Mouse (Mus musculus) right cerebral cortex, adult 2 months (tissue): ENCODE data around the gene Tex52.

ENCODE experiments used
- DNase-seq, 2 experiments: peaks; one replicate each; pipeline ENCODE4 v3.0.0; 2021 to 2022; ENCODE audit warnings: low spot score in 2 of 2

The Tex52 gene

GRCm38 (mm10) chr6:128375192-128375591, at the start of gene Tex52, which contains the start of gene Gm44596:
Gene Tex52, plus strand, starts transcription at chr6:128375456.
Gene Gm44596, plus strand, starts transcription at chr6:128375503.
- DNase-seq, result peak; percentile 40 to 43

- DNase-seq, result peak; percentile 72 to 83
Measured at GRCm38 (mm10) chr6:128334397-128335124, 40.7 kb upstream of the Tex52 start.

- DNase-seq, result no peak
Measured at GRCm38 (mm10) chr6:128337467-128337866, 37.8 kb upstream of the Tex52 start.

- DNase-seq, result no peak
Measured at GRCm38 (mm10) chr6:128338876-128339275, 36.4 kb upstream of the Tex52 start.

- DNase-seq, result no peak
Measured at GRCm38 (mm10) chr6:128341956-128342723, 33.1 kb upstream of the Tex52 start.

GRCm38 (mm10) chr6:128345623-128346022, 29.6 kb upstream of the Tex52 start:
- no peak for DNase-seq

- DNase-seq, result no peak
Measured at GRCm38 (mm10) chr6:128346782-128347181, 28.5 kb upstream of the Tex52 start.

- no peak for DNase-seq
Measured at GRCm38 (mm10) chr6:128349711-128350110, 25.5 kb upstream of the Tex52 start.

- no peak for DNase-seq
Measured at GRCm38 (mm10) chr6:128354140-128354539, 21.1 kb upstream of the Tex52 start.

GRCm38 (mm10) chr6:128355201-128355681, 20.0 kb upstream of the Tex52 start:
- DNase-seq, result peak; percentile 47 to 64

- peak; percentile 96 to 98 for DNase-seq
Measured at GRCm38 (mm10) chr6:128355726-128356416, 19.4 kb upstream of the Tex52 start, which contains the start of gene Tulp3. Gene Tulp3, minus strand, starts transcription at chr6:128355851.

- peak; percentile 84 to 85 for DNase-seq
Measured at GRCm38 (mm10) chr6:128358999-128359398, 16.3 kb upstream of the Tex52 start.

GRCm38 (mm10) chr6:128361901-128362300, 13.4 kb upstream of the Tex52 start:
- DNase-seq, result no peak

- DNase-seq, result peak; percentile 83
Measured at GRCm38 (mm10) chr6:128362381-128363006, 12.8 kb upstream of the Tex52 start, which contains the start of the genes Rhno1 and Foxm1. Gene Rhno1, minus strand, starts transcription at chr6:128362911. Gene Foxm1, plus strand, starts transcription at chr6:128362967.

- no peak for DNase-seq
Measured at GRCm38 (mm10) chr6:128363007-128363825, 12.0 kb upstream of the Tex52 start.

GRCm38 (mm10) chr6:128364721-128365120, 10.5 kb upstream of the Tex52 start:
- no peak for DNase-seq

GRCm38 (mm10) chr6:128366466-128366865, 8.8 kb upstream of the Tex52 start:
- no peak for DNase-seq

- no peak for DNase-seq
Measured at GRCm38 (mm10) chr6:128370040-128370439, 5.2 kb upstream of the Tex52 start.

GRCm38 (mm10) chr6:128376371-128377085, 1.3 kb downstream of the Tex52 start:
- no peak for DNase-seq

GRCm38 (mm10) chr6:128379636-128380035, 4.4 kb downstream of the Tex52 start:
- DNase-seq, result no peak
